ENCODE assay signal across 7 mouse cellular contexts in genomic region chr11:84764527-84764961, GRCm38 (mm10). TPM values are rescaled to one million over a fixed set of nuclear protein-coding genes. Genes with fewer than 3 reads are reported as not detected.
A peak's percentile ranks its signal among the peaks of the same experiment; 100 is the strongest.
DNase-seq lines count a peak whose midpoint lies in the region; ATAC-seq lines count a peak whose summit lies in the region.

No protein-coding gene starts in this region.

- no peaks in the 10 kb centered on the region for H3K9me3 ChIP-seq in hindbrain, embryonic 11.5 days (ENCODE audit: control insufficient read depth, low read length)
- H3K9me3 ChIP-seq in limb, embryonic 13.5 days = no peaks in the 10 kb centered on the region

- H3K4me3 ChIP-seq in hindbrain, embryonic 11.5 days (ENCODE audit: low read depth, low read length) = no peak overlapping the region
- peak overlapping the region; percentile 20 for H3K4me3 ChIP-seq in limb, embryonic 13.5 days

- peak overlapping the region; percentile 59 for H3K27ac ChIP-seq in hindbrain, embryonic 11.5 days (ENCODE audit: low read depth, low read length)
- no peak overlapping the region for H3K27ac ChIP-seq in limb, embryonic 13.5 days

- peak; percentile 9 for DNase-seq in adrenal gland, adult 8-10 months
- peak; percentile 43 to 48 for DNase-seq in cerebellum, postnatal 36 days
- DNase-seq in hindbrain, embryonic 11.5 days (ENCODE audit: low spot score) = peak; percentile 58
- peak; percentile 8 for DNase-seq in testis, postnatal 14 days (ENCODE audit: low spot score)
- DNase-seq in adipocyte (ENCODE audit: low spot score) = no peak
- no peak for DNase-seq in spleen, postnatal 4 days (ENCODE audit: low spot score in 2 of 2)

- peaks cover 5% of the 10 kb centered on the region; the same call in 1 of the 2 replicates for H3K27me3 ChIP-seq in hindbrain, embryonic 11.5 days (ENCODE audit: control insufficient read depth, insufficient read depth, low read length)
- H3K27me3 ChIP-seq in limb, embryonic 13.5 days = peaks cover 49% of the 10 kb centered on the region

- H3K9ac ChIP-seq in hindbrain, embryonic 11.5 days (ENCODE audit: low read depth, low read length) = no peak overlapping the region
- peak overlapping the region; percentile 54 for H3K9ac ChIP-seq in limb, embryonic 13.5 days

- peaks cover 12% of the 10 kb centered on the region for H3K4me1 ChIP-seq in hindbrain, embryonic 11.5 days (replicated peaks; ENCODE audit: control insufficient read depth, insufficient read depth, low read length)
- H3K4me1 ChIP-seq in limb, embryonic 13.5 days = peaks cover 15% of the 10 kb centered on the region

- peak overlapping the region; percentile 15; the same call in 1 of the 2 replicates for H3K4me2 ChIP-seq in hindbrain, embryonic 11.5 days (replicated peaks; ENCODE audit: low read depth, low read length)
- peak overlapping the region; percentile 56 for H3K4me2 ChIP-seq in limb, embryonic 13.5 days (replicated peaks)

- no peak for ATAC-seq in hindbrain, embryonic 11.5 days (ENCODE audit: low FRiP score)
- no peak for ATAC-seq in limb, embryonic 13.5 days (ENCODE audit: low FRiP score, low read depth)

- WGBS in hindbrain, embryonic 11.5 days = 5% methylated on average over 21 of the region's 21 CpGs
- 2% methylated on average over 21 of the region's 21 CpGs for WGBS in limb, embryonic 13.5 days

- no peaks in the 10 kb centered on the region for H3K36me3 ChIP-seq in hindbrain, embryonic 11.5 days (ENCODE audit: control insufficient read depth, insufficient read depth, low read length)
- no peaks in the 10 kb centered on the region for H3K36me3 ChIP-seq in limb, embryonic 13.5 days

RNA-seq across cellular contexts. Expression of gene Mrm1, which starts 54.8 kb away (rescaled TPM):
- total RNA-seq in adrenal gland, adult 8-10 months (2022) = 10 to 100 TPM; 21.6 to 24.4 (median 22.9) TPM
- 11.2 and 13.3 TPM in 2 replicates for polyA plus RNA-seq in hindbrain, embryonic 11.5 days (2014; fragmentation: Nextera tagmentation; extraction: Ambion mirVana)
- 8.4 and 8.5 TPM in 2 replicates for polyA plus RNA-seq in limb, embryonic 13.5 days (2015; fragmentation: Nextera tagmentation; extraction: Ambion mirVana)

Comparison
In these comparisons a context has a peak if more than half of its experiments do, and no peak if none do; other contexts are left out.
1. DNase-seq: peak in adrenal gland, adult 8-10 months (single experiment), cerebellum, postnatal 36 days (2 of 2), hindbrain, embryonic 11.5 days (single experiment) and testis, postnatal 14 days (single experiment); none in adipocyte (single experiment) and spleen, postnatal 4 days (0 of 2).